Mouse (Mus musculus) CD8-positive naive resting alpha-beta T cell, adult 57 days (primary cell): ENCODE measurements around the gene Zfp85. TPM values are rescaled to one million over a fixed set of nuclear protein-coding genes. Genes with fewer than 3 reads are reported as not detected.

Experiments
- total RNA-seq: library from RNA; stranded (reverse); gene quantifications from one replicate; pipeline ENCODE4 v1.2.4, GENCODE M21; 2023

Gene Zfp85
- total RNA-seq, result 5.2 TPM

DNA sequence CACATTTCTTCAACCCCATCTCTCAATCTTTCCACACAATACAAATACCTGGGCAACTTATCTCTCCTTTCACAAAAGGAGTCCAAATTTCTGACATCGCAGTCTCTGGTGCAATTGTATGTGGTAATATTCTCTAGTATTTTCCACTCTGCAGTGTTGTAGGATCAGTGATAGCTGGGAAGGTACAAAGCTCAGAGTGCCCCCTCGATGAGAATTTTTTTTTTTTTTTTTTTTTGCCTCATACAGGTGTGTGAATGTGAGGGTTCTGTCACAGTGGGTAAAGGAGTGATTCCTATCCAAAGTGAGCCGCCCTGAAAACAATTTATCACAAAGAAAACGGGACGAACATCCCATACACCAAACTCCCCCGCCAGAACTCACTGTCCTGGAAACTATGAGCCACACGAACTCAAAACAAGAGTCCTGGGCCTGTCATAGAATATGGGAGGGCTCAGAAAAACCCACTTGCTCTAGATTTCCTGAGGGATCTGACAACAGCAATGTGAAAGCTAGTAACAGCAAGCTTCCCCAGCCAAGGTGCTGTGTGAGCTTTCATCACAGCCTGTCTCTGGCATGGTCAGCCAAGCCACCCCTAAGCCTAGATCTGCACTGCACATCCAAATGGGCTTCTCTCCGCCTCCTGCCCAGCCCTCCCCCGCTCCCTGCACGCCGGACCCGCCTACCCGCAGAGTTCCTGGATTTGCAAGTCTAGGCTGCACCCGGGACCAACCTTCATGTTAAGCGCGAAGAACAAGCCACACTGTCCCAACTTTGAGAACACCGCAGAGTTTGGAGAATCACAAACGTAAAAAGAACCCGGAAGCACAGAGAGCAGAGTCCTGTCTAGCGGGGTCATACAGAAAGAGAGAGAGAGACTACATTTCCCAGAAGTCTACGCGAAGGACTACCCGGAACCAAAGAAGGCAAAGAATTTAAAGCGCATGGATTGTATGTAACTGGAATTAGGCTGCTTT is at the start of gene Zfp85:
TSS of gene Zfp85 (minus strand) at position 896 of the 974 bp plus-strand sequence.

DNA sequence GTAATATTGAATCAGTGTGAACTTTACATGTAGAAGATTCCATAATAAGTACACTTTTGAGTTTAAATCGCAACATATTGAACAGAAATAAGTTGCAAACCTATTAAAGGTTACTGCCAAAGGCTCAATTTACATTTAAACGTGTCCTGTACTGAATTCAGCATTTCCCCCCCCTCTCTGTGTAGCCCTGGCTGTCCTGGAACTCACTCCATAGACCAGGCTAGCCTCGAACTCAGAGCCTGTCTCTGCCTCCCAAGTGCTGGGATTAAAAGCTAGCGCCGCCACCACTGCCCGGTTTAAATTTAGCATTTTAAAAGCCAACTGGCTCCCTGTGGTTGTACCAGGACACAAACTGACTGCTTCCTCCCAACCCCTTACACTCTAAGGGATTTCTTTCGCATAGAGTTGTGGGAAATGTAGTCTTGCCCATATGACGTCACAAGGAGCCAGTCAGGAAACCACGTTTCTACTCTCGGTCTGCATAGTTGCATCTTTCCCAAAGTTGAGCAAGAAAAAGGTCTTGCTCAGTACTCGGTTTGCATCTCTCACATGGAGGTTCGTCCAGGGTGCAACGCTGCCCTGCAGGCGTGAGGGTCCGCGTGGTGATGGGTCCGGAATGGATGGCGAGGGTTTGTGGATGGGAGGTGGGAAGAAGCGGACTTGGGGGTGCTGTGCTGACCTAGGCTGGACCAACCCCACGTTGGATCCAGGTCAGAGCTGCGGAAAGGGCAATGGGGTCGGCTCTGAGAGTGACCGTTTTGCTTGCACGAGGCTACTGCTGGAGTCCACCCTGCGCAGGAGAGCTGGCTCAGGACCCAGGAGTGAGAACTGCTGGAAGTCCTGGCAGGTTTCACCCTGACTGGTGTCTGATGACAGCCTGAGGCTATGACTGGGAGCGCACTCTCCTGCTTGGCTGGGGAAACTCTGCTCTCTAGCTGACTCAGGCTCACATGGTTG is 24.5 kb upstream of the Zfp85 start, which contains the start of gene Zfp493:
TSS of gene Zfp493 (plus strand) at position 429 of the 957 bp plus-strand sequence.

DNA sequence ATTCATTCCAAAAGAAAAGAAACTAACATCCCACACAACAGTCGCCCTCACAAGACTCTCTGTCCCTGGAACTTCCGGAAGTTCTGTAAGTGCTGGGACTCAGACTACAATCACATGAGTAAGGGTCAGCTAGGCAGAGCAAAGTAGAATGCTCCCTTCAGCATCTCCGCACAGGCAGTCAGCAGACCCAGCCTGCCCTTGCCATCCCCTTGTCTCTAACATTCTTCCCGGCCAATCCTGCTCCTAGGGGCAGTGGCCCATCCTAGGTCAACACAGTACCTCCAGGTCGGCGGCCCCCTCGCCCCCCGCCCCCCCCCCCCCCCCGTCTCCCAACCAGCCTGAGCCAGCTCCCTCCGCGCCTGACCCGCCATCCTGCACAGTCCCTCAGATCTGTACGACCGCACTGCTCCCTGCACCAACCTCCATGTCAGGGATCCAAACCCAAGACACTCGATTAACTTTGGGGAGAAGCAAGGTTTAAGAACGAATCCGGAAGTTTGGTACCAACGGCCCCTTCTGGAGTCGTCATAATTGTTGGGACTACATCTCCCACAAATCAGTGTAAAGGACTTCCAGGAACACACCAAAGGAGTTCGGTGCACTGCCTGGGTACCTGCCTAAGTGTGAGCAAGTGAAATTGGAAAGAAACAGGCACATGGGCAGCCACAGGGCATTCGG is 26.2 kb downstream of the Zfp85 start, which contains the start of gene Zfp65:
TSS of gene Zfp65 (minus strand) at position 533 of the 678 bp plus-strand sequence.

Other genes starting within 250 kb of the Zfp85 start
- gene Gm26965, start 229.1 kb downstream of the Zfp85 start, total RNA-seq, result not detected
- gene Zfp87, start 229.1 kb downstream of the Zfp85 start, total RNA-seq, result 21.2 TPM
- gene Zfp748, start 201.4 kb downstream of the Zfp85 start, total RNA-seq, result 12.6 TPM
- 19.2 TPM for gene Zfp729b, start 145.5 kb downstream of the Zfp85 start, total RNA-seq
- not detected for gene Gm49345, start 117.5 kb downstream of the Zfp85 start, total RNA-seq
- 10.6 TPM for gene Zfp729a, start 117.4 kb downstream of the Zfp85 start, total RNA-seq
- gene Zfp738, start 68.2 kb downstream of the Zfp85 start, total RNA-seq, result 7.9 TPM
- gene Zfp65, start 26.1 kb downstream of the Zfp85 start, total RNA-seq, result 14.4 TPM
- gene Zfp493, start 24.5 kb upstream of the Zfp85 start, total RNA-seq, result 1.5 TPM
- 1.6 TPM for gene Zfp273, start 58.5 kb upstream of the Zfp85 start, total RNA-seq
- not detected for gene Gm10037, start 75.9 kb upstream of the Zfp85 start, total RNA-seq
- gene BC048507, start 108.1 kb upstream of the Zfp85 start, total RNA-seq, result not detected